Mouse (Mus musculus): ENCODE results near the gene Aff3. TPM values are rescaled to one million over a fixed set of nuclear protein-coding genes. Genes with fewer than 3 reads are reported as not detected.

Aff3 gene
- total and polyA plus RNA-seq, 3 experiments, result 1.4 to 3.1 (median 2.4) TPM

- no peak overlapping the region for H3K4me3 ChIP-seq
- H3K79me2 ChIP-seq (replicated peaks; ENCODE audit: control insufficient read depth, insufficient read depth, low read length), result no peaks in the 10 kb centered on the region
- WGBS, result 51% methylated on average over 4 of the region's 4 CpGs
- no peaks in the 10 kb centered on the region for H3K27me3 ChIP-seq (ENCODE audit: control insufficient read depth, insufficient read depth, low read length)
- peaks cover 3% of the 10 kb centered on the region; the same call in 1 of the 2 replicates for H3K4me1 ChIP-seq (ENCODE audit: control insufficient read depth, insufficient read depth, low read length)
- H3K27ac ChIP-seq, result no peak overlapping the region; the same call in 1 of the 2 replicates
- TF ChIP-seq CTCF (IDR thresholded peaks at IDR 0.05) (no peak), EP300 (IDR thresholded peaks at IDR 0.05; ENCODE audit: insufficient read depth, low read depth, low read length) (no peak), POLR2A (IDR thresholded peaks at IDR 0.05; ENCODE audit: insufficient read depth, low read depth, low read length) (no peak)
- no peak overlapping the region for H3K9ac ChIP-seq (ENCODE audit: low read depth, low read length)
- DNase-seq, result no peak
- intact Hi-C loops (cut with DNase I), result no loop called here
- H3K36me3 ChIP-seq (ENCODE audit: control insufficient read depth, insufficient read depth, low read length), result no peaks in the 10 kb centered on the region
Measured at GRCm38 (mm10) chr1:38292851-38293250, 371.9 kb downstream of the Aff3 start.

- no peak for TF ChIP-seq EP300 (IDR thresholded peaks at IDR 0.05; ENCODE audit: insufficient read depth, low read depth, low read length)
- no peak for TF ChIP-seq POLR2A (IDR thresholded peaks at IDR 0.05; ENCODE audit: insufficient read depth, low read depth, low read length)
- no peak for TF ChIP-seq CTCF (IDR thresholded peaks at IDR 0.05)
- no peak overlapping the region for H3K27ac ChIP-seq
- WGBS, result 69% methylated on average over 6 of the region's 6 CpGs
- H3K4me1 ChIP-seq (ENCODE audit: control insufficient read depth, insufficient read depth, low read length), result peaks cover 3% of the 10 kb centered on the region; the same call in 1 of the 2 replicates
- peak in 1 of 2 experiments; percentile 24 for DNase-seq
- H3K9ac ChIP-seq (ENCODE audit: low read depth, low read length), result no peak overlapping the region
- no peaks in the 10 kb centered on the region for H3K79me2 ChIP-seq (replicated peaks; ENCODE audit: control insufficient read depth, insufficient read depth, low read length)
- intact Hi-C loops (cut with DNase I), result no loop called here
- H3K27me3 ChIP-seq (ENCODE audit: control insufficient read depth, insufficient read depth, low read length), result no peaks in the 10 kb centered on the region
- no peaks in the 10 kb centered on the region for H3K36me3 ChIP-seq (ENCODE audit: control insufficient read depth, insufficient read depth, low read length)
- no peak overlapping the region for H3K4me3 ChIP-seq
Measured at GRCm38 (mm10) chr1:38291915-38292314, 372.8 kb downstream of the Aff3 start.

- DNase-seq, result no peak
- peaks cover 3% of the 10 kb centered on the region; the same call in 1 of the 2 replicates for H3K4me1 ChIP-seq (ENCODE audit: control insufficient read depth, insufficient read depth, low read length)
- TF ChIP-seq POLR2A (IDR thresholded peaks at IDR 0.05; ENCODE audit: insufficient read depth, low read depth, low read length), result no peak
- no peak for TF ChIP-seq CTCF (IDR thresholded peaks at IDR 0.05)
- no peak for TF ChIP-seq EP300 (IDR thresholded peaks at IDR 0.05; ENCODE audit: insufficient read depth, low read depth, low read length)
- H3K4me3 ChIP-seq, result no peak overlapping the region
- H3K36me3 ChIP-seq (ENCODE audit: control insufficient read depth, insufficient read depth, low read length), result no peaks in the 10 kb centered on the region
- H3K79me2 ChIP-seq (replicated peaks; ENCODE audit: control insufficient read depth, insufficient read depth, low read length), result no peaks in the 10 kb centered on the region
- no peaks in the 10 kb centered on the region for H3K27me3 ChIP-seq (ENCODE audit: control insufficient read depth, insufficient read depth, low read length)
- H3K9ac ChIP-seq (ENCODE audit: low read depth, low read length), result no peak overlapping the region
- intact Hi-C loops (cut with DNase I), result no loop called here
- 83% methylated on average over 4 of the region's 4 CpGs for WGBS
- H3K27ac ChIP-seq, result no peak overlapping the region
Measured at GRCm38 (mm10) chr1:38291497-38291896, 373.3 kb downstream of the Aff3 start.

GRCm38 (mm10) chr1:38290881-38291280 lies 373.9 kb downstream of the Aff3 start:
- 88% methylated on average over 7 of the region's 7 CpGs for WGBS
- no peak overlapping the region for H3K27ac ChIP-seq
- H3K27me3 ChIP-seq (ENCODE audit: control insufficient read depth, insufficient read depth, low read length), result no peaks in the 10 kb centered on the region
- H3K4me3 ChIP-seq, result no peak overlapping the region
- no peak overlapping the region for H3K9ac ChIP-seq (ENCODE audit: low read depth, low read length)
- no peak for DNase-seq
- intact Hi-C loops (cut with DNase I), result no loop called here
- no peak for TF ChIP-seq POLR2A (IDR thresholded peaks at IDR 0.05; ENCODE audit: insufficient read depth, low read depth, low read length)
- TF ChIP-seq CTCF (IDR thresholded peaks at IDR 0.05), result no peak
- TF ChIP-seq EP300 (IDR thresholded peaks at IDR 0.05; ENCODE audit: insufficient read depth, low read depth, low read length), result no peak
- H3K79me2 ChIP-seq (replicated peaks; ENCODE audit: control insufficient read depth, insufficient read depth, low read length), result no peaks in the 10 kb centered on the region
- no peaks in the 10 kb centered on the region for H3K36me3 ChIP-seq (ENCODE audit: control insufficient read depth, insufficient read depth, low read length)
- H3K4me1 ChIP-seq (ENCODE audit: control insufficient read depth, insufficient read depth, low read length), result peaks cover 3% of the 10 kb centered on the region; the same call in 1 of the 2 replicates

GRCm38 (mm10) chr1:38289891-38290290 lies 374.9 kb downstream of the Aff3 start:
- TF ChIP-seq CTCF (IDR thresholded peaks at IDR 0.05) (no peak), POLR2A (IDR thresholded peaks at IDR 0.05; ENCODE audit: insufficient read depth, low read depth, low read length) (no peak), EP300 (IDR thresholded peaks at IDR 0.05; ENCODE audit: insufficient read depth, low read depth, low read length) (no peak)
- H3K4me1 ChIP-seq (ENCODE audit: control insufficient read depth, insufficient read depth, low read length), result peaks cover 3% of the 10 kb centered on the region; the same call in 1 of the 2 replicates
- WGBS, result 68% methylated on average over 5 of the region's 5 CpGs
- H3K36me3 ChIP-seq (ENCODE audit: control insufficient read depth, insufficient read depth, low read length), result no peaks in the 10 kb centered on the region
- H3K9ac ChIP-seq (ENCODE audit: low read depth, low read length), result no peak overlapping the region
- intact Hi-C loops (cut with DNase I), result no loop called here
- H3K27ac ChIP-seq, result no peak overlapping the region
- no peak overlapping the region for H3K4me3 ChIP-seq
- DNase-seq, result no peak
- H3K27me3 ChIP-seq (ENCODE audit: control insufficient read depth, insufficient read depth, low read length), result no peaks in the 10 kb centered on the region
- H3K79me2 ChIP-seq (replicated peaks; ENCODE audit: control insufficient read depth, insufficient read depth, low read length), result no peaks in the 10 kb centered on the region

- intact Hi-C loops (cut with DNase I), result no loop called here
- TF ChIP-seq EP300 (IDR thresholded peaks at IDR 0.05; ENCODE audit: insufficient read depth, low read depth, low read length) (no peak), CTCF (IDR thresholded peaks at IDR 0.05) (no peak), POLR2A (IDR thresholded peaks at IDR 0.05; ENCODE audit: insufficient read depth, low read depth, low read length) (no peak)
- WGBS, result 78% methylated on average over 1 of the region's 1 CpGs
Measured at GRCm38 (mm10) chr1:38288716-38289115, 376.0 kb downstream of the Aff3 start.

More at GRCm38 (mm10) chr1:38288716-38289115, 376.0 kb downstream of the Aff3 start:
- Histone ChIP-seq H3K4me1 (ENCODE audit: control insufficient read depth, insufficient read depth, low read length) (peaks cover 3% of the 10 kb centered on the region; the same call in 1 of the 2 replicates), H3K9ac (ENCODE audit: low read depth, low read length) (no peak overlapping the region), H3K27me3 (ENCODE audit: control insufficient read depth, insufficient read depth, low read length) (no peaks in the 10 kb centered on the region), H3K79me2 (replicated peaks; ENCODE audit: control insufficient read depth, insufficient read depth, low read length) (no peaks in the 10 kb centered on the region), H3K36me3 (ENCODE audit: control insufficient read depth, insufficient read depth, low read length) (no peaks in the 10 kb centered on the region), H3K4me3 (no peak overlapping the region), H3K27ac (no peak overlapping the region)
- DNase-seq, result no peak
